14 mouse cellular contexts compared by ENCODE assay signal in genomic region chr6:115501131-115501530, GRCm38 (mm10). TPM values are rescaled to one million over a fixed set of nuclear protein-coding genes. Genes with fewer than 3 reads are reported as not detected.
A peak's percentile ranks its signal among the peaks of the same experiment; 100 is the strongest.
DNase-seq lines count a peak whose midpoint lies in the region; ATAC-seq and TF ChIP-seq lines count a peak whose summit lies in the region.
"Had no signal": no experiment of that assay in that cellular context is flagged by ENCODE, and none has a peak within 500 bp of the region (broad histone marks: within the 10 kb centered on the region; RNA-seq: fewer than 3 reads in every experiment).

No protein-coding gene starts in this region.

- DNase-seq in cerebellum, postnatal 14 days: peak; percentile 26 to 43
- no peak for DNase-seq in cerebellum, adult 2 months
- peak; percentile 33 for DNase-seq in ovary, adult 18-20 months (ENCODE audit: low spot score)
- DNase-seq in ovary, postnatal 10 days (ENCODE audit: low spot score): no peak
- no peak for DNase-seq in forebrain, embryonic 14.5 days (ENCODE audit: low spot score)
- DNase-seq in embryo, embryonic 9.5 days (ENCODE audit: extremely low spot score): no peak
- DNase-seq: B cell, adult 2 months; embryo, embryonic 11 days; kidney, adult 9 months; layer of hippocampus, adult 9-11 months; midbrain, embryonic 14.5 days had no signal

- H3K4me1 ChIP-seq in cerebellum, adult 2 months (ENCODE audit: control insufficient read depth, insufficient read depth, low read length): no peaks in the 10 kb centered on the region
- H3K4me1 ChIP-seq in heart, embryonic 14.5 days (ENCODE audit: control insufficient read depth in 2 of 2, insufficient read depth in 2 of 2, low read length in 2 of 2): peaks cover 6 to 11% of the 10 kb centered on the region in 2 experiments
- peaks cover 13% of the 10 kb centered on the region; the same call in 1 of the 2 replicates for H3K4me1 ChIP-seq in stomach, embryonic 15.5 days
- no peaks in the 10 kb centered on the region for H3K4me1 ChIP-seq in forebrain, embryonic 14.5 days (ENCODE audit: control insufficient read depth, insufficient read depth, low read length)
- H3K4me1 ChIP-seq: neural tube, embryonic 15.5 days had no signal

- no peak overlapping the region for H3K27ac ChIP-seq in cerebellum, adult 2 months (ENCODE audit: insufficient read depth, low read length)
- H3K27ac ChIP-seq in heart, embryonic 14.5 days (replicated peaks in 1 of 2; ENCODE audit: control insufficient read depth in 1 of 2, insufficient read depth in 1 of 2, low read depth in 2 of 2, low read length in 2 of 2): no peak overlapping the region
- peak overlapping the region; percentile 44; the same call in 1 of the 2 replicates for H3K27ac ChIP-seq in stomach, embryonic 15.5 days
- no peak overlapping the region for H3K27ac ChIP-seq in forebrain, embryonic 14.5 days (ENCODE audit: low read depth, low read length)
- H3K27ac ChIP-seq: neural tube, embryonic 15.5 days had no signal

- no peak for TF ChIP-seq POLR2A in cerebellum, adult 2 months (IDR thresholded peaks at IDR 0.05; ENCODE audit: borderline replicate concordance, insufficient read depth, low read length)

- 0 out of 2 replicates have a peak, but pooled peaks have one; percentile 29 for ATAC-seq in heart, embryonic 14.5 days (ENCODE audit: insufficient number of reproducible peaks, insufficient read depth, low FRiP score, low read depth)
- ATAC-seq in stomach, embryonic 15.5 days (ENCODE audit: insufficient read depth, low FRiP score, low read depth): no peak
- no peak for ATAC-seq in forebrain, embryonic 14.5 days

- H3K36me3 ChIP-seq in heart, embryonic 14.5 days (ENCODE audit: control insufficient read depth, insufficient read depth, low read length): no peaks in the 10 kb centered on the region
- H3K36me3 ChIP-seq in stomach, embryonic 15.5 days: no peaks in the 10 kb centered on the region
- H3K36me3 ChIP-seq in forebrain, embryonic 14.5 days (ENCODE audit: control insufficient read depth, insufficient read depth, low read length): no peaks in the 10 kb centered on the region
- H3K36me3 ChIP-seq: neural tube, embryonic 15.5 days had no signal

- WGBS in cerebellum, adult 2 months: 43% methylated on average over 3 of the region's 3 CpGs
- 22% methylated on average over 3 of the region's 3 CpGs for WGBS in heart, embryonic 14.5 days
- WGBS in stomach, embryonic 15.5 days: 38% methylated on average over 3 of the region's 3 CpGs
- WGBS in forebrain, embryonic 14.5 days: 84% methylated on average over 3 of the region's 3 CpGs

- no peak overlapping the region for H3K9ac ChIP-seq in heart, embryonic 14.5 days (ENCODE audit: low read length)
- no peak overlapping the region for H3K9ac ChIP-seq in stomach, embryonic 15.5 days
- no peak overlapping the region for H3K9ac ChIP-seq in forebrain, embryonic 14.5 days (ENCODE audit: low read length)
- H3K9ac ChIP-seq: neural tube, embryonic 15.5 days had no signal

- no peaks in the 10 kb centered on the region for H3K27me3 ChIP-seq in cerebellum, adult 2 months (ENCODE audit: control insufficient read depth, insufficient read depth, low read length)
- H3K27me3 ChIP-seq in heart, embryonic 14.5 days (ENCODE audit: control insufficient read depth, insufficient read depth, low read length): no peaks in the 10 kb centered on the region
- H3K27me3 ChIP-seq in stomach, embryonic 15.5 days (replicated peaks): no peaks in the 10 kb centered on the region
- H3K27me3 ChIP-seq in forebrain, embryonic 14.5 days (replicated peaks; ENCODE audit: control insufficient read depth, insufficient read depth, low read length): no peaks in the 10 kb centered on the region
- H3K27me3 ChIP-seq: neural tube, embryonic 15.5 days had no signal

- H3K4me3 ChIP-seq in cerebellum, adult 2 months (replicated peaks; ENCODE audit: insufficient read depth, low read depth, low read length): no peak overlapping the region
- no peak overlapping the region for H3K4me3 ChIP-seq in heart, embryonic 14.5 days (ENCODE audit: control insufficient read depth in 1 of 2, insufficient read depth in 1 of 2, low read depth in 1 of 2, low read length in 2 of 2)
- H3K4me3 ChIP-seq in stomach, embryonic 15.5 days (replicated peaks): no peak overlapping the region
- no peak overlapping the region for H3K4me3 ChIP-seq in forebrain, embryonic 14.5 days (ENCODE audit: low read depth, low read length)
- H3K4me3 ChIP-seq: neural tube, embryonic 15.5 days had no signal

- H3K4me2 ChIP-seq in heart, embryonic 14.5 days (ENCODE audit: low read length): no peak overlapping the region
- H3K4me2 ChIP-seq in stomach, embryonic 15.5 days: no peak overlapping the region
- H3K4me2 ChIP-seq in forebrain, embryonic 14.5 days (ENCODE audit: low read length): no peak overlapping the region
- H3K4me2 ChIP-seq: neural tube, embryonic 15.5 days had no signal

- TF ChIP-seq CTCF in cerebellum, adult 2 months (IDR thresholded peaks at IDR 0.05; ENCODE audit: borderline replicate concordance, insufficient read depth, low read depth, low read length): no peak

- H3K9me3 ChIP-seq in heart, embryonic 14.5 days (ENCODE audit: control insufficient read depth, low read length): no peaks in the 10 kb centered on the region
- H3K9me3 ChIP-seq in stomach, embryonic 15.5 days: no peaks in the 10 kb centered on the region
- no peaks in the 10 kb centered on the region for H3K9me3 ChIP-seq in forebrain, embryonic 14.5 days (replicated peaks; ENCODE audit: control insufficient read depth, low read length)
- H3K9me3 ChIP-seq: neural tube, embryonic 15.5 days had no signal

RNA-seq across cellular contexts. Expression of gene Tsen2, which starts 43.3 kb away (rescaled TPM):
- polyA plus RNA-seq in cerebellum, adult 2 months (2012; rRNA removed): 22.1 and 26.2 TPM in 2 replicates
- polyA plus RNA-seq in heart, embryonic 14.5 days (2014; fragmentation: Nextera tagmentation; extraction: Ambion mirVana): 16.6 and 20.1 TPM in 2 replicates
- 26.6 and 27.2 TPM in 2 replicates for polyA plus RNA-seq in stomach, embryonic 15.5 days (2015; fragmentation: Nextera tagmentation; extraction: Ambion mirVana)
- polyA plus RNA-seq in forebrain, embryonic 14.5 days (2014; fragmentation: Nextera tagmentation; extraction: Ambion mirVana): 40.9 and 45.8 TPM in 2 replicates

Comparison
In these comparisons a context has a peak if more than half of its experiments do, and no peak if none do; other contexts are left out.
1. DNase-seq: peak in cerebellum, postnatal 14 days (2 of 2) and ovary, adult 18-20 months (single experiment); none in cerebellum, adult 2 months (0 of 2), ovary, postnatal 10 days (single experiment), forebrain, embryonic 14.5 days (single experiment) and embryo, embryonic 9.5 days (single experiment).